Comparison of ENCODE assay signal across 14 mouse cellular contexts in the genomic region with DNA sequence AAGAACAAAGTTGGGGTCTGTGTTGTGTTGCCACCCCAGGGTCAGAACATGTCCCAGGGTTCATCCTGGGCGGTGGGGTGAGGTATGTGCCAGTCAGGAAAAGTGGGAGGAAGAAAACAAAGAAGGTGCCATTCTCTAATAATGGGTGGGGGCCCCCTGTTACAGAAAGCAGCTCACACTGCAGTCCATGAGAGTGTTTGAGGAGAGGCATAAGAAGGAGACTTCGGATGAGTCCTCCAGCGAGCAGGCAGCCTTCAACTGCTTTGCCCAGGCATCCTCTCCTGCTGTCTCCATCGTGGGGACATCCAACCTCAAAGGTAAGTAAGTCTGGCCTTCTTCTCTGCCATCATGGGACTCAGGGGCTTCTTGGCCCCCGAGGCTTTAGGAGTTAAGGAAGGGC. TPM values are rescaled to one million over a fixed set of nuclear protein-coding genes. Genes with fewer than 3 reads are reported as not detected.
A peak's percentile ranks its signal among the peaks of the same experiment; 100 is the strongest.
DNase-seq lines count a peak whose midpoint lies in the region; ATAC-seq and TF ChIP-seq lines count a peak whose summit lies in the region.
"Had no signal": no experiment of that assay in that cellular context is flagged by ENCODE, and none has a peak within 500 bp of the region (broad histone marks: within the 10 kb centered on the region; RNA-seq: fewer than 3 reads in every experiment).

No protein-coding gene starts in this region.

- H3K4me3 ChIP-seq in kidney, postnatal 0 days (replicated peaks; ENCODE audit: low read depth, low read length): no peak overlapping the region
- H3K4me3 ChIP-seq in kidney, adult 2 months (ENCODE audit: insufficient read depth, low read depth, low read length): no peak overlapping the region
- no peak overlapping the region for H3K4me3 ChIP-seq in ES-E14 (ENCODE audit: insufficient read depth in 1 of 2, low read depth in 1 of 2, low read length in 2 of 2, poor library complexity in 1 of 2, severe bottlenecking in 1 of 2)
- peak overlapping the region; percentile 16; the same call in 1 of the 2 replicates for H3K4me3 ChIP-seq in embryonic facial prominence, embryonic 11.5 days (ENCODE audit: low read depth, low read length)
- no peak overlapping the region for H3K4me3 ChIP-seq in limb, embryonic 10.5 days
- no peak overlapping the region for H3K4me3 ChIP-seq in forebrain, embryonic 10.5 days
- H3K4me3 ChIP-seq: neural tube, embryonic 15.5 days had no signal

- H3K27ac ChIP-seq in kidney, postnatal 0 days: no peak overlapping the region
- no peak overlapping the region; the same call in 1 of the 2 replicates for H3K27ac ChIP-seq in kidney, adult 2 months (ENCODE audit: insufficient read depth, low read depth, low read length)
- H3K27ac ChIP-seq in ES-E14 (ENCODE audit: insufficient read depth, low read depth, low read length, poor library complexity, severe bottlenecking): peak overlapping the region; percentile 53; the same call in 1 of the 2 replicates
- 0 out of 2 replicates have a peak overlapping the region, but pooled peaks have one; percentile 2 for H3K27ac ChIP-seq in embryonic facial prominence, embryonic 11.5 days (replicated peaks; ENCODE audit: low read depth, low read length)
- 0 out of 2 replicates have a peak overlapping the region, but pooled peaks have one; percentile 11 for H3K27ac ChIP-seq in limb, embryonic 10.5 days
- H3K27ac ChIP-seq in forebrain, embryonic 10.5 days: no peak overlapping the region
- H3K27ac ChIP-seq: neural tube, embryonic 15.5 days had no signal

- no peak for ATAC-seq in kidney, postnatal 0 days (replicated peaks; ENCODE audit: low FRiP score, low read depth)
- no peak for ATAC-seq in embryonic facial prominence, embryonic 11.5 days (replicated peaks; ENCODE audit: insufficient number of reproducible peaks, low FRiP score, low TSS enrichment, low read depth)

- H3K4me2 ChIP-seq in kidney, postnatal 0 days (ENCODE audit: low read length): peak overlapping the region; percentile 6; the same call in 1 of the 2 replicates
- peak overlapping the region; percentile 5; the same call in 1 of the 2 replicates for H3K4me2 ChIP-seq in embryonic facial prominence, embryonic 11.5 days (ENCODE audit: low read depth, low read length)
- H3K4me2 ChIP-seq: liver, embryonic 11.5 days; neural tube, embryonic 15.5 days had no signal

- no peak for TF ChIP-seq POLR2A in kidney, adult 2 months (IDR thresholded peaks at IDR 0.05; ENCODE audit: low read depth, low read length)

- WGBS in kidney, postnatal 0 days: 61% methylated on average over 5 of the region's 5 CpGs
- WGBS in kidney, adult 2 months: 64% methylated on average over 5 of the region's 5 CpGs
- WGBS in embryonic facial prominence, embryonic 11.5 days: 37% methylated on average over 5 of the region's 5 CpGs
- WGBS in limb, embryonic 10.5 days: 44% methylated on average over 5 of the region's 5 CpGs
- 16% methylated on average over 5 of the region's 5 CpGs for WGBS in forebrain, embryonic 10.5 days

- in situ Hi-C loops in ES-E14 (cut with MboI; ENCODE audit: low sequenced_read_pairs in 2 of 2, unreplicated experiment in 2 of 2): loop anchor here in 1 of 2 experiments (25.0 kb wide), 2 partner anchors 391 to 891 kb away; no protein-coding TSS in a partner anchor

- TF ChIP-seq CTCF in kidney, postnatal 0 days (IDR thresholded peaks at IDR 0.05; ENCODE audit: low read depth): no peak
- TF ChIP-seq CTCF in kidney, adult 2 months (conservative IDR thresholded peaks at IDR 0.05; ENCODE audit: insufficient read depth, insufficient read length, low read depth, low read length): no peak

- peaks cover 57% of the 10 kb centered on the region for H3K27me3 ChIP-seq in kidney, postnatal 0 days (ENCODE audit: insufficient read depth, low read length)
- no peaks in the 10 kb centered on the region for H3K27me3 ChIP-seq in kidney, adult 2 months (replicated peaks; ENCODE audit: control insufficient read depth, insufficient read depth, low read length)
- peaks cover 42% of the 10 kb centered on the region for H3K27me3 ChIP-seq in embryonic facial prominence, embryonic 11.5 days (ENCODE audit: control insufficient read depth, insufficient read depth, low read length)
- H3K27me3 ChIP-seq in limb, embryonic 10.5 days (ENCODE audit: low read depth, poor library complexity, severe bottlenecking): peaks cover 96% of the 10 kb centered on the region
- H3K27me3 ChIP-seq in forebrain, embryonic 10.5 days (ENCODE audit: poor library complexity, severe bottlenecking): peaks cover 100% of the 10 kb centered on the region

- H3K4me1 ChIP-seq in kidney, postnatal 0 days (replicated peaks; ENCODE audit: insufficient read depth, low read length): no peaks in the 10 kb centered on the region
- H3K4me1 ChIP-seq in kidney, adult 2 months (ENCODE audit: control insufficient read depth, insufficient read depth, low read length): no peaks in the 10 kb centered on the region
- H3K4me1 ChIP-seq in ES-E14 (ENCODE audit: control insufficient read depth in 2 of 2, insufficient read depth in 2 of 2, low read length in 2 of 2, poor library complexity in 1 of 2): peaks cover 5 to 9% of the 10 kb centered on the region in 2 experiments; a peak in 3 of 4 replicates
- H3K4me1 ChIP-seq in embryonic facial prominence, embryonic 11.5 days (ENCODE audit: control insufficient read depth, insufficient read depth, low read length): peaks cover 9% of the 10 kb centered on the region
- peaks cover 67% of the 10 kb centered on the region for H3K4me1 ChIP-seq in limb, embryonic 10.5 days
- peaks cover 16% of the 10 kb centered on the region for H3K4me1 ChIP-seq in forebrain, embryonic 10.5 days

- H3K36me3 ChIP-seq in kidney, postnatal 0 days (ENCODE audit: insufficient read depth, low read length): peaks cover 8% of the 10 kb centered on the region; the same call in 1 of the 2 replicates
- H3K36me3 ChIP-seq in kidney, adult 2 months (ENCODE audit: control insufficient read depth, insufficient read depth, low read length): no peaks in the 10 kb centered on the region
- peaks cover 58% of the 10 kb centered on the region for H3K36me3 ChIP-seq in ES-E14 (ENCODE audit: control insufficient read depth, insufficient read depth, low read length, poor library complexity, severe bottlenecking)
- H3K36me3 ChIP-seq in embryonic facial prominence, embryonic 11.5 days (replicated peaks; ENCODE audit: control insufficient read depth, insufficient read depth, low read depth, low read length): no peaks in the 10 kb centered on the region
- H3K36me3 ChIP-seq in limb, embryonic 10.5 days: peaks cover 88% of the 10 kb centered on the region
- no peaks in the 10 kb centered on the region for H3K36me3 ChIP-seq in forebrain, embryonic 10.5 days (replicated peaks)
- H3K36me3 ChIP-seq: neural tube, embryonic 15.5 days had no signal

- no peaks in the 10 kb centered on the region for H3K9me3 ChIP-seq in kidney, postnatal 0 days (replicated peaks; ENCODE audit: low read length)
- no peaks in the 10 kb centered on the region for H3K9me3 ChIP-seq in ES-E14 (ENCODE audit: control insufficient read depth, insufficient read depth, low read depth, low read length)
- H3K9me3 ChIP-seq in embryonic facial prominence, embryonic 11.5 days (replicated peaks; ENCODE audit: control insufficient read depth, low read length): no peaks in the 10 kb centered on the region
- no peaks in the 10 kb centered on the region for H3K9me3 ChIP-seq in limb, embryonic 10.5 days (replicated peaks)
- no peaks in the 10 kb centered on the region for H3K9me3 ChIP-seq in forebrain, embryonic 10.5 days
- H3K9me3 ChIP-seq: neural tube, embryonic 15.5 days had no signal

- peak; percentile 0 for DNase-seq in kidney, postnatal 0 days (ENCODE audit: low spot score)
- DNase-seq in kidney, adult 2 months: no peak
- DNase-seq in ES-E14 (ENCODE audit: low read depth, low spot score): no peak
- no peak for DNase-seq in embryonic facial prominence, embryonic 11.5 days (ENCODE audit: low spot score)
- no peak for DNase-seq in limb, embryonic 10.5 days (ENCODE audit: low spot score)
- DNase-seq in natural killer cell, adult 2 months (ENCODE audit: low spot score in 2 of 2): no peak
- no peak for DNase-seq in forebrain, embryonic 10.5 days (ENCODE audit: extremely low spot score, low spot score)
- DNase-seq: cerebellum, adult 9-10 months; heart, postnatal 4 days; thymus, adult 18-20 months had no signal

- H3K9ac ChIP-seq in kidney, postnatal 0 days (ENCODE audit: low read depth, low read length): peak overlapping the region; percentile 32; the same call in 1 of the 2 replicates
- no peak overlapping the region; the same call in 1 of the 2 replicates for H3K9ac ChIP-seq in ES-E14 (ENCODE audit: insufficient read depth, low read depth, low read length, poor library complexity, severe bottlenecking)
- H3K9ac ChIP-seq in embryonic facial prominence, embryonic 11.5 days (replicated peaks; ENCODE audit: low read length): peak overlapping the region; percentile 43
- H3K9ac ChIP-seq: neural tube, embryonic 15.5 days had no signal

TF ChIP-seq in ES-E14, 5 proteins besides CTCF, POLR2A, EP300 and RAD21:
- TF ChIP-seq HCFC1 (IDR thresholded peaks at IDR 0.05; ENCODE audit: borderline replicate concordance, insufficient read depth, low read length) (no peak), MAFK (IDR thresholded peaks at IDR 0.05; ENCODE audit: insufficient read depth, low read depth, low read length) (no peak), ZNF384 (IDR thresholded peaks at IDR 0.05; ENCODE audit: low read depth, low read length) (no peak), ZC3H11A (IDR thresholded peaks at IDR 0.05; ENCODE audit: borderline replicate concordance, low read depth, low read length) (no peak), CHD2 (IDR thresholded peaks at IDR 0.05; ENCODE audit: low read depth, low read length) (no peak)
TF ChIP-seq in ES-E14: peak in this region for 0.

RNA-seq across cellular contexts. Expression of a gene that starts 8.0 kb away (rescaled TPM):
- 32.9 and 36.8 TPM in 2 replicates for polyA plus RNA-seq in kidney, postnatal 0 days (2015; fragmentation: Nextera tagmentation; extraction: Ambion mirVana)
- 6.9 and 12.2 TPM in 2 replicates for polyA plus RNA-seq in kidney, adult 2 months (2012; rRNA removed)
- total RNA-seq in ES-E14 (2012; rRNA removed): 30.5 and 47.9 TPM in 2 replicates
- polyA plus RNA-seq in embryonic facial prominence, embryonic 11.5 days (2014; fragmentation: Nextera tagmentation; extraction: Ambion mirVana): 36.9 and 39.8 TPM in 2 replicates
- 50.1 and 55.3 TPM in 2 replicates for polyA plus RNA-seq in limb, embryonic 10.5 days (2016; fragmentation: Nextera tagmentation; extraction: Ambion mirVana)
- polyA plus RNA-seq in forebrain, embryonic 10.5 days (2016; fragmentation: Nextera tagmentation; extraction: Ambion mirVana): 10.6 and 13.9 TPM in 2 replicates
- total RNA-seq: megakaryocyte progenitor cell, adult 5-6 weeks; monocyte, adult 5-6 weeks had no signal

Comparison
In these comparisons a context has a peak if more than half of its experiments do, and no peak if none do; other contexts are left out.
1. H3K27ac ChIP-seq: peak in ES-E14 (single experiment), embryonic facial prominence, embryonic 11.5 days (single experiment) and limb, embryonic 10.5 days (single experiment); none in kidney, postnatal 0 days (single experiment), kidney, adult 2 months (single experiment) and forebrain, embryonic 10.5 days (single experiment).